Mouse (Mus musculus): ENCODE data around the gene Mfap1b.
A peak's percentile ranks its signal among the peaks of the same experiment; 100 is the strongest.
"Not testable (repeated sequence)": the region's sequence is repeated elsewhere in the genome, so short reads cannot be mapped to it uniquely, and the experiment has no call there.

Mfap1b gene

GRCm38 (mm10) chr2:121472783-121473182 is 1.1 kb downstream of the Mfap1b start:
- not testable (repeated sequence) for DNase-seq (ENCODE audit: low spot score)

- DNase-seq (ENCODE audit: low spot score): not testable (repeated sequence)
These were observed 4.9 kb downstream of the Mfap1b start for GRCm38 (mm10) chr2:121468982-121469381.

- no peak for DNase-seq (ENCODE audit: low spot score)
These were observed 13.8 kb downstream of the Mfap1b start for GRCm38 (mm10) chr2:121460071-121460470.

GRCm38 (mm10) chr2:121456692-121457642 is 16.9 kb downstream of the Mfap1b start, which contains the start of gene Serinc4:
Serinc4 (minus strand) TSS chr2:121456781.
- DNase-seq (ENCODE audit: low spot score): peak; percentile 83

GRCm38 (mm10) chr2:121455534-121455933 is 18.3 kb downstream of the Mfap1b start:
- no peak for DNase-seq (ENCODE audit: low spot score)

- DNase-seq (ENCODE audit: low spot score): no peak
These were observed 19.9 kb downstream of the Mfap1b start for GRCm38 (mm10) chr2:121453917-121454316.

GRCm38 (mm10) chr2:121452990-121453389 is 20.9 kb downstream of the Mfap1b start, which contains the start of gene Hypk:
Hypk (plus strand) TSS chr2:121453290.
- no peak for DNase-seq (ENCODE audit: low spot score)

- DNase-seq (ENCODE audit: low spot score): no peak
These were observed 21.5 kb downstream of the Mfap1b start for GRCm38 (mm10) chr2:121452361-121452760.

GRCm38 (mm10) chr2:121450093-121450492 is 23.8 kb downstream of the Mfap1b start:
- no peak for DNase-seq (ENCODE audit: low spot score)

GRCm38 (mm10) chr2:121449545-121450011 is 24.3 kb downstream of the Mfap1b start:
- DNase-seq (ENCODE audit: low spot score): no peak

GRCm38 (mm10) chr2:121448739-121449535 is 24.9 kb downstream of the Mfap1b start, which contains the start of gene Serf2:
Serf2 (plus strand) TSS chr2:121449195.
- peak; percentile 99 for DNase-seq (ENCODE audit: low spot score)

- DNase-seq (ENCODE audit: low spot score): no peak
These were observed 25.7 kb downstream of the Mfap1b start for GRCm38 (mm10) chr2:121448136-121448535.

GRCm38 (mm10) chr2:121447006-121447405 is 26.9 kb downstream of the Mfap1b start:
- DNase-seq (ENCODE audit: low spot score): no peak

GRCm38 (mm10) chr2:121446506-121446905 is 27.4 kb downstream of the Mfap1b start:
- DNase-seq (ENCODE audit: low spot score): no peak

- no peak for DNase-seq (ENCODE audit: low spot score)
These were observed 28.8 kb downstream of the Mfap1b start for GRCm38 (mm10) chr2:121445117-121445516.

GRCm38 (mm10) chr2:121444178-121444577 is 29.7 kb downstream of the Mfap1b start, which contains the start of gene Ell3:
Ell3 (minus strand) TSS chr2:121444278.
- no peak for DNase-seq (ENCODE audit: low spot score)

- DNase-seq (ENCODE audit: low spot score): no peak
These were observed 30.9 kb downstream of the Mfap1b start for GRCm38 (mm10) chr2:121443068-121443349.

GRCm38 (mm10) chr2:121442259-121443067 is 31.4 kb downstream of the Mfap1b start:
- DNase-seq (ENCODE audit: low spot score): peak; percentile 73

- DNase-seq (ENCODE audit: low spot score): peak; percentile 31
These were observed 32.1 kb downstream of the Mfap1b start for GRCm38 (mm10) chr2:121441800-121442199.

GRCm38 (mm10) chr2:121440834-121441605 is 32.8 kb downstream of the Mfap1b start:
- no peak for DNase-seq (ENCODE audit: low spot score)

- no peak for DNase-seq (ENCODE audit: low spot score)
These were observed 34.1 kb downstream of the Mfap1b start for GRCm38 (mm10) chr2:121439746-121440145.
